Mouse (Mus musculus) kidney, adult 11 months (tissue): ENCODE results near the gene Phf21a.
"Not testable (repeated sequence)": the region's sequence is repeated elsewhere in the genome, so short reads cannot be mapped to it uniquely, and the experiment has no call there.

Experiments
- DNase-seq: peaks from one replicate; pipeline ENCODE4 v3.0.0; 2022

The Phf21a gene

GRCm38 (mm10) chr2:92085721-92086120 is 7.2 kb upstream of the Phf21a start:
- peak; percentile 37 for DNase-seq

GRCm38 (mm10) chr2:92087065-92087464 is 5.9 kb upstream of the Phf21a start:
- no peak for DNase-seq

GRCm38 (mm10) chr2:92089782-92090181 is 3.1 kb upstream of the Phf21a start:
- no peak for DNase-seq

- DNase-seq, result not testable (repeated sequence)
Measured at GRCm38 (mm10) chr2:92093503-92093902, 586 bp downstream of the Phf21a start.

- DNase-seq, result no peak
Measured at GRCm38 (mm10) chr2:92094078-92094477, 1.2 kb downstream of the Phf21a start.

- DNase-seq, result no peak
Measured at GRCm38 (mm10) chr2:92100768-92101167, 7.9 kb downstream of the Phf21a start.

GRCm38 (mm10) chr2:92124523-92124922 is 31.6 kb downstream of the Phf21a start:
- no peak for DNase-seq

GRCm38 (mm10) chr2:92125330-92125729 is 32.4 kb downstream of the Phf21a start:
- DNase-seq, result no peak

GRCm38 (mm10) chr2:92130071-92130470 is 37.2 kb downstream of the Phf21a start:
- DNase-seq, result no peak

GRCm38 (mm10) chr2:92138736-92139135 is 45.8 kb downstream of the Phf21a start:
- DNase-seq, result no peak

GRCm38 (mm10) chr2:92139365-92139764 is 46.4 kb downstream of the Phf21a start:
- no peak for DNase-seq

GRCm38 (mm10) chr2:92140383-92140782 is 47.5 kb downstream of the Phf21a start:
- DNase-seq, result no peak

GRCm38 (mm10) chr2:92141073-92141472 is 48.2 kb downstream of the Phf21a start:
- no peak for DNase-seq

GRCm38 (mm10) chr2:92143932-92144331 is 51.0 kb downstream of the Phf21a start:
- no peak for DNase-seq

- not testable (repeated sequence) for DNase-seq
Measured at GRCm38 (mm10) chr2:92147925-92148750, 55.2 kb downstream of the Phf21a start.

GRCm38 (mm10) chr2:92164291-92164690 is 71.4 kb downstream of the Phf21a start:
- no peak for DNase-seq

GRCm38 (mm10) chr2:92166950-92167349 is 74.0 kb downstream of the Phf21a start:
- no peak for DNase-seq

GRCm38 (mm10) chr2:92171046-92171643 is 78.2 kb downstream of the Phf21a start:
- no peak for DNase-seq

GRCm38 (mm10) chr2:92172300-92172699 is 79.4 kb downstream of the Phf21a start:
- no peak for DNase-seq

GRCm38 (mm10) chr2:92173186-92173585 is 80.3 kb downstream of the Phf21a start:
- DNase-seq, result no peak

GRCm38 (mm10) chr2:92174265-92174664 is 81.3 kb downstream of the Phf21a start:
- no peak for DNase-seq

GRCm38 (mm10) chr2:92175002-92175401 is 82.1 kb downstream of the Phf21a start:
- no peak for DNase-seq

- no peak for DNase-seq
Measured at GRCm38 (mm10) chr2:92176292-92176691, 83.4 kb downstream of the Phf21a start.

- DNase-seq, result no peak
Measured at GRCm38 (mm10) chr2:92182146-92182756, 89.3 kb downstream of the Phf21a start.
